Mouse (Mus musculus): Measurements from ENCODE around the gene Pwp2.
"Not testable (repeated sequence)": the region's sequence is repeated elsewhere in the genome, so short reads cannot be mapped to it uniquely, and the experiment has no call there.

Pwp2 gene

DNA sequence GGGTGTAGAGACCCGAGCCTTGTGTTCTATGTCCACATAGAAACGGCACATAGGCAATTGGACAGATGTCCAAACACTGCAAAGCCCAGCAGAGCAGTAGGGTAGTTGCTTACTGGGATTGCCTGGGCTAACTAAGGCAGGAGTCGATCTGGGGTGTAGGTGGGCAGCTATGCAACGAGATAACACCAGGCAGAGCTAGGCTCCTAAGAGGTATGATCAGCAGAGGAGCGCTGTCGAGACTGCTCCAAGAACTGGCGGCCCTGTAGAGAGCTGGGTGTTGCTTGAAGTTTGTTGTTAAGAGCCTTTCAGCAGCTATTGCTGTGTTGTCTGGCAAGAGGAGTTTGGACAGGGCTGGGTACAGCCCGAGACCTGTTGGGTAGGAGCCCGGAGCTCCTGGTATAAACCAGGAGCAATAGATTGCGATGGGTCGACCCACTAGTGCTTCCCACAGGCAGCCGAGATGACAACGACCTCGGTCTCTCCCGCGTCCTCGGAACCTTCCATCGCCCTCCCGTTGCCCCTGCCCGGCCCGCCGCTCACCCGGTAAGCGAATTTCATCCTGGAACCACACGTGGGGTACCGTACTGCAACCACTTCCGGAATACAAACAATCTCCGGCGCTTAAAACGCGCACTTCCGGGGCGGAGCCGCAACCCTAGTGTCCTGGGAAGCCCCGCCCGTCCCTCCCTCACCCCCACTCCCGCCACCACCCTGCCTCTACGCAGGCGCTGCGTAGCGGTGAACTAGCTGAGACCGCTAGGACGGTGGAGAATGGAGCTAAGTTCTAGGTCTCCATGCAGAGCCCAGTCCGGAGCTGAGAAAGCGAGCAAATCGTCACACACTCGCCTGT, at the start of gene Pwp2:
Gene Pwp2, minus strand, starts transcription at position 619 of the 850 bp plus-strand sequence.
- peak; percentile 95 for DNase-seq (ENCODE audit: low read depth)

DNA sequence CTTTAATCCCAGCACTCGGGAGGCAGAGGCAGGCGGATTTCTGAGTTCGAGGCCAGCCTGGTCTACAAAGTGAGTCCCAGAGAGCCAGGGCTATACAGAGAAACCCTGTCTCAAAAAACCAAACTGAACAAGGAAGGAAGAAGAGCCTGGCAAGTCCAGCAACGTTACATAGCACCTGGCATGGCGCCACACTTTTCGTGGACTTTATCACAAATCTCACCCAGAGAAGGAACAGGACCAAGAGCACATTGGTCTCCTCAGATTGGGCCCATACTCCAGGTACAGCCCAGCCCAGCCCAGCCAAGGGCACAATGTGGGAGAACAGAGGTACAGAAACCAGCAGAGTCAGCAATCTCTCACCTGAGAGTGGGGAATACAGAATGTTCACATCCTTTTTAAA, 48.8 kb upstream of the Pwp2 start:
- DNase-seq (ENCODE audit: low read depth): peak; percentile 37

DNA sequence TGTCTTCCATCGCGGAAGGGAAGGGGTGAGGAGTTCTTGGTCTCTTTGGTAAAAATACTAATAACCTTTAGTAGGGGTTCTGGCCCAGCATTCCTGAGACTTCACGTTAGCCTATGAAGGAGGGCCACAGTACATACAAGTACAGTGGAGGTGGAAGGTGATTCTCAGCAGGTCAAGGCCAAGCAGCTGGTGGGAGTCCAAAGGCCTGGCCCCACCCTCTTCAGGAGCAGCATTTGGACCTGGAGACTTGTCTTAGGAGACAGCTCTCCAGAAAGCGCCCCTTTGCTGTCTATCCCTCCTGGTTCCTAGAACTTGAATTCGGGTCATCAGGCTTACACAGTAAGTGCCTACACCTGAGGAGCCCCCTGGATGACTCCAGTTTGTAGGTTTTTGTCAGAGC, 48.2 kb upstream of the Pwp2 start:
- no peak for DNase-seq (ENCODE audit: low read depth)

DNA sequence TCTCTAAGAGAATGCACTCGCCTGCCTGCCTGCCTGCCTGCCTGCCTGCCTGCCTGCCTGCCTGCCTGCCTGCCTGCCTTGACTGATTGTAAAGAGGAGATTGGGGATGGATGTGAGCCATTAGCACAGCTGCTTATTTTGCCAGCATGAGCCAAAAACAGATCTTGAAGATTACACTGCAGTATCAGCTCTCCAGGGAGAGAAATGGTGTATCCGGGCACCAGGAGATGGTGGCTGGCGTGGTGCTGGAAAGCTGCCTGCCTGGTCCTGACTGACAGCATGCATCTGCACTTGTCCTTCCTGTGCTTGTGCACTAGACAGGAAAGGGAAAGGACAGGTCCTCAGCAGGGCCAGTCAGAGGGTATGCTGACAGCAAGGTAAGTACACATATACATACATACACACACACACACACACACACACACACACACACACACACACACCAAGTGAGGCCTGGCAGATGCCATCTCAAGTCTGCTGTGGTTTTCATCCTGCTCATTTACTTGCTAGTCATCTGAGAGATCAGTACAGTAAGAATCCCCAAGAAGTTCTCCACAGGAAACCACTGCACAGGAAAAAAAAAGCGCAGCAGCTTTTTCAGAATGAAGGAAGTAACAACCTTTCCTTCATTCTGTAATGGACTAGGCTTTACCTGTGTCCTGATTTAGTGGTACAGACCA, 47.5 kb upstream of the Pwp2 start:
- DNase-seq (ENCODE audit: low read depth): peak; percentile 75

DNA sequence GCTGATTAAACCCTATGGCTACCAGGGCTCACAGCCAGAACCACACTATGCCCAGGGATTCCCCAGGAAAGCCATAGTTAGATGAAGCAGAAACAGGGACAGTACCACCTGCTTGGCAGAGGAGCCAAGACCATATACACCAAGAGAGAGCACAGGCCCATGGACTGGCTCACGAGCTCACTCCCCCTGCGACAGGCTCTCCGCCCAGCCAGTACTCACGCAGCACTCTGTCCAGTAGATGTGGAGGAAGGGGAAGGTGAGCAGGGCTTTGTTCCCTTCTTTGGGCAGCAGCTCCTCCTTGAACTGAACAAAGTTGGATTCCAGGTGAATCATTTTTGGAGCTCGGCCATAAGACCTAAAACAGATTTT, 43.6 kb upstream of the Pwp2 start:
- no peak for DNase-seq (ENCODE audit: low read depth)

DNA sequence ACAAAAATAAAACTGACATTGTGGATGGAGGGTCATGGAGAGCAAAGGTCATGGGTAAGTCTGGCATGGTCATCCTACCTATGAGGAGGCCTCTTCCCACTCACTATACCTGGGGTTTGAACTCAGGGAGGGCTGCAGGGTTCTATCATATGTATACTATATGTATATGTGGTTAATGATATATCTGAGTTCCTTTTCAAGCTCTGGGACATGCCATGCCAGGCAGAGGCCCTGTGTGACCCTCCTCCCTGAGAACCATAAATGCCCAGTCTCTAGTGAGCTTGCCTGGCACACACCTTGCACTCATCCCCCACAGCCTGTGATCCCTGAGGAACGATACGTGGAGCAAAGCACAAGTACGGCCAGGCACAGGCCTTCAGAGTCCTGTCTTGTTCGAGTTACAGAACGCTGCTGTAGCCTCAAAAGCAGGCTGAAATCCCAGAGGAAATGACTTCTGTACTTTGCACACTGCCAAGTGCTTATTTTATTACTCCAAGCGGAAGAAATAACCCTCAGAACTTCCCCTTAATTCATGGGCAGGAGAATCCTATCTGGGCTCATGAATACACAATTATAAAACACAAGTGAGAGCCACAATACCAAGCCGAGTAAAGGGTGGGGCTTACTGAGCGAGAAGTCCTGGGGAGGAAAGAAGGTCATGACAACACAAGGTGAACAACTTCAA, 43.1 kb upstream of the Pwp2 start:
- no peak for DNase-seq (ENCODE audit: low read depth)

DNA sequence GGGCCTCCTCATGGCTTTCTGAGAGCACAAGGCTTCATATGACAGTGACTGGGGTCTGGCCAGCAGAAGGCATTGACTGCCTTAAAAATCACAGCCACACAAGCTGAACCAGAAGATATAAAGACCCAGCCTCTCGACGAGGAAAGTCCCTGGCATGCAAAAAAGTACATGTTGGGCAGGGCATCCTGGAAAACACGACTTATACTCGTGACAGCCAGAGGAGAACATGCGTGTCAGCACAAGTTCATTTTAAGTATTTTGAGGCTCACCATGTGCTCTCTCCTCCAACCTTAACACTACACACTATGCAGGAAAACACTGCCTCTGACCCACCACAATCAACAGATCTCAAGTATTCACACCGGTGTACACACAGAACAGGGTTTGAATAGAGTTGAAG, 39.2 kb upstream of the Pwp2 start:
- no peak for DNase-seq (ENCODE audit: low read depth)

DNA sequence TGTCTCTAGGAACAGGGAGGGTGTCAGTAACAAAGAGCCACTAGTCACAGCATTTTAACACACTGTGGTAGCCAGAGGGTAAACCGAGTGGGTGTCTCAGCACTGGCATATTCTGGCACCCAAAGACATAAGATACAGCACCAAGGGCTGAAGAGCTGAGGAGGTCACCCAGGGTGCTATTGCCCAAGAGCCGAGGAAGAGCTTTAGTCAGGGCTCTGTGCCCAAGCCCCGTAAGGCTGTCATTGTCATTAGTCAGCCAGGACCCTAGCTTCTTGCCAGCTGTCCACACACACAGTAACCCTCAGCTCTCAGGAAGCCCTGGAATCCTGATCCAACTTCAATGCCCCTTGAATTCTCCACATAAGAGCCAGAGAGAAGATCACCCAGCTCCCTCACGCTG, 38.0 kb upstream of the Pwp2 start:
- no peak for DNase-seq (ENCODE audit: low read depth)

DNA sequence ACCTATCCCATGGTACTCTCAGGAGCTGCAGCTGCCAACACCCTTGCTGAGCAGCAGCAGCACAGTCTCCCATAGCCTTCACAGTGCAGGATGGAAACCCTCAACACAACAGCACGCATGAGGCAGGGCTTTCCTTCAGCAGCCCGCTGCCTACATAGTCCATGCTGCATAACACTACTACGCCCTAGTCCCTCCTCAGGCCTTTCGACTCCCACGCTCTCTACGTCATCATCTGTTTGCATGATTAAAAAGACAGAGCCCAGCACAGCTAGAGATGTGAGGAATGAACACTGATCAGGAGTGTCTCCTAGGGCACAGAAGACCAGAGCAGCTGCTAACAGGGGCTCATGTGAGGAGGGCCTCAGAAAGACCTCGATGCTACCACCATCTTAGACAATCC, 36.4 kb upstream of the Pwp2 start:
- DNase-seq (ENCODE audit: low read depth): no peak

DNA sequence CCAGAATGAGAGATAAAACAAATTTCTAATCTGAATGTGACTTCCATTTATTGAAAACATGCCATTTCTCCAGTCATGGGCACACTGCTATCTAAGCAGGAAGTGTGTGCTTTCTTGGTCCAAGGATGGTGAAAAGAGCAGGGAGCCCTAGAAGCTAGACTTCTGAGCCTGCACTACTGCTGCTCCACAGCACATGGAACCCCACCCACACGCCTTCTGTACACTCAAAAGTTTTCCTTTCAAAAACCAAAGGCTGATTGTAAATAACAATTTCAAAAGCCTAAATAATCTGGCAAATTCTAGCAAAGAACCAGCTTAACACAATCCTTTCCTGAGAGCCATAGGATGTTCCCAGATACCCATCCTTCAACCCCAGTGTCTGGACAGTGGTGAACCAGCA, 34.6 kb upstream of the Pwp2 start:
- no peak for DNase-seq (ENCODE audit: low read depth)

DNA sequence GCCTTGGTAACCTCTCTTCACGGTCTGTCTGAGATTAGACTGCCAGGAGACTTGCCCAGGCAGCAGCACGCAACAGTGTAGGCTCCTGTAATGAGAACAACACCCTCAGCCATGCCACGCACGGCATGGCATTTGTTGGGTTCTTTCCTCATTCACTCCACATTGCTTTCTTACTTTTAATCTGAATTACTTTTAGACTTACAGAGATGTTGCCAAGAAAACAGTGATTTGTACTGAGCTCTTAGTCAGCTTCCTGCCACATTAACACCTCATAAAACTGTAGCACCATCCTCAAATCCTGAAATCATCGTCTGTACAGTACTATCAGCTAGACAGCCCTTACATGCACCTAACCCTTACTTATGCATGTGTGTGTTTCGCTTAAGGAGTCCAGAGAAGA, 33.6 kb upstream of the Pwp2 start:
- no peak for DNase-seq (ENCODE audit: low read depth)

DNA sequence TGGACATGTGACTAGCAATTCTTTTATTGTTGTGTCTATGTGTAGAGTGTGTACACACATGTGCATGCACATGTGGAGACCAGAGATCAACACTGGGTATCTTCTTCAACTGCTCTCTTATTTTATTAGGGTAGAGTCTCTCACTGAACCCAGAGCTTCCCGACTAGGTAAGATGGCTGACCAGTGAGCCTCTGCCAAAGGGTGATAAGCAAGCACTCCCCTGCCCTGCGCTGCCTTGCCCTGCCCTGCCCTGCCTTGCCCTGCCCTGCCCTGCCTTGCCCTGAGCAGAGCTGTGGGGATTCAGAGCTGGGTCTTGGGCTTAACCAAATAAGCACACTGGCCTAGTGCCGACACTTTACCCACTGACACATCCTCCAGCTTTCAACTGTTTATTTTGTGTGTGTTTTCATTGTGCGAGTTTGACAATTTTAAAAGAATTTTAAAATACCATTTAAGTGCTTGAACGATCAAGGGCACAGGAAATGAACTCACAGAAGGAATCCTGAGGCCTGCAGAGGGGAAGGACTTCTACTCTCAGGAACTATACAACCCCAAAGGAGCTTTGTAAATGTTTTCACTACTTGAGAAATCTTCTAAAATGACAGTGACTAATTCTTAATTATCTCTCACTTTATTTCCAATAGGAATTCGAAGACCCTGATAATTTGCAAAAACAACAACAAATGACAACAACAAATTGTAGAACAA, 31.6 kb upstream of the Pwp2 start:
- no peak for DNase-seq (ENCODE audit: low read depth)

DNA sequence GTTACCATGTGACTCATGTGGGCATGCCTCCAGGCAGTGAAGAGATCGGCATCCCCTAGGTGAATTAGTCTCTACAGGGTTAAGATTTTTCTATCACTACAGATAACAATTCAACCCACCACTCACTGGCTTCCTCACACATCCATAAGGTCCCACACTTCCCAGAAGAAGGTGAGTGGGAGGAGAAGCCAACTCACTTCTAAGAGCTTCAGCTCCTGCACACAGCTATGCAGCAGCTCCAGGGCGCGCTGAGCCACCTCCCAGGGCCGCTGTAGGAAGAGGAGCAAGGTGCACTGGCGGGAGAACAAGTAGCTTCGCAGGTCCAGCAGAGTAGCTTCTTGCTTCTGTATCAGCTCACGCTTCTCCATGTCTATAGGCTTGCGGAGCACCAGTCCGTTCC, 29.4 kb upstream of the Pwp2 start:
- DNase-seq (ENCODE audit: low read depth): no peak

DNA sequence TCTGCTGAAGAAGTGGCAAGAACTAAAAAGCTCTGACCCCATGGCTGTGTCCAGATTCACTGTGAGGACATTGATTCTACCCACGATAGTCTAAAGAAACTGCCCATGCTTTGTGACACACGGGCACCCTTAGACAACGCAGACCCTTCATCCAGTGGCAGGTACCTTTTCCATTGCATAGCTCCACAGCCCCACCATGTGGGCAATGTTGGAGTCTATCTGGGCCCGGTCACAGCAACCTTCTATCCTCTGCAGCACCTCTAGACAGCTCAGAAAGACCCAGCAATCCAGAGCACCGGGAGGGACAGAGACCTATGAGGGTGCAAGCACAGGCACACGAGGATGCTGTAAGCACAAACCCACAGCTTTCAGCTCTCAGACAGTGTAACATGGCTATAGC, 26.4 kb upstream of the Pwp2 start:
- DNase-seq (ENCODE audit: low read depth): peak; percentile 18

DNA sequence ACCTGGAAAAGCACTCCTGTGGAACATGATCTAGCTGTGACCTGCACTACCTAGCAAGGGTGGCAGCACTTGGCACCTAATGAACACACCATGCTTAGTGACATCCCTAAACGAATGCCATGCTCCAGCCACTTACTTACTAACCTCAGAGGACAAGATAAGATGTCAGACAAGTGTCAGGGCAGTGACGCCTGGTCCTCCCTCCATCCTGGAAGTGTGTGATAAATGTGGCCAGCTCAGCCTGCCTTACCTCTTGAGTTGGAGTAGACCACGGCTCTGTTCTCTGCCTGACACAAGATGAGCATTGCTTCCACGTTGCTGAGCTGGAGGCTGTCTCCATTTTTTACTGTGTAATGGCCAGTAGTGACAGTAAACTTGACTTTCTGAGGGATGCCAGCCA, 16.2 kb upstream of the Pwp2 start:
- DNase-seq (ENCODE audit: low read depth): no peak

DNA sequence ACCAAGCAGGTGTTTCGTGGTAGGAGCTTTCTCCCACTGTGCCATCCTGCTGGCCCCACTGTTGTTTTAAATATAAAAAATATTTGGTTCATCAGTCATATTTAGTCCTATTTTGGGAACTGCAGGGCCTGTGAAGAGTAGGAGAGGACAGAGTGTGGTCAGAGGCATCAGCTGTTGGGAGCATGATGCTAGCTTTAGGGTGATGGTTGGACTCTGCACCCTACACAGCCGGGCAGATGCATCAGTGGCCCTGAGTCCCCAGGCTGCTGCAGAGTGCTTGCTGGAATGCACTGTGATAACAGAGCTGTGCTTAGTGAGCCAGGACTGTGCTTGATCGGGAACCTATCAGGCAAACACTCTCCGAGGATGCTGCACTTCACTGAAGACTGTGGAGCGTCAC, 8.0 kb upstream of the Pwp2 start:
- no peak for DNase-seq (ENCODE audit: low read depth)

DNA sequence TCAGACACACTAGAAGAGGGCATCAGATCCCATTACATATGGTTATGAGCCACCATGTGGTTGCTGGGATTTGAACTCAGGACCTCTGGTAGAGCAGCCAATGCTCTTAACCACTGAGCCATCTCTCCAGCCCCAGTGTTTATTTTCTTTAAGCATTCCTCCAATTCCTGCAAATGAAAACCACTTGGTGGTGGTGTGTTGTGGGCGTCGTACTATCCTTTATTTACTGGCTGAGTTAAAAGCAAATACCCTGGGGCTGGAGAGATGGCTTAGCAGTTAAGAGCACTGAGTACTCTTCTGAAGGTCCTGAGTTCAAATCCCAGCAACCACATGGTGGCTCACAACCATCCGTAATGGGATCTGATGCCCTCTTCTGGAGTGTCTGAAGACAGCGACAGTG, 1.1 kb upstream of the Pwp2 start:
- not testable (repeated sequence) for DNase-seq (ENCODE audit: low read depth)

DNA sequence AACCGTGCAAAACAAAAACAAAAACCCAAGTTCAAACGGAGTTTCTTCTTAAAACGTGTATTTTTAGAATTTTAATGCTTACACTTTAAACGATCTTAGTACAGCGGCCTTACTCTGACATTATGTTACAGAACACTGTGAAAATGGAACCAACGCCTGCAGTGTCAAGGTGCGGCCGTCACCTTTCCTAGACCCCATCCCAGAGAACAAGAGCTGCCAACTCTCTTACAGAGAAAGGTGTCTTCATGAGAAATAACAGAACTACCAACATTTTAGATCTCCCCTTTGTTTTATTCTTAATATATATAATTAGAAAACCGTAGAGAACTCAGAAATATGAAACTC, 404 bp upstream of the Pwp2 start:
- no peak for DNase-seq (ENCODE audit: low read depth)

DNA sequence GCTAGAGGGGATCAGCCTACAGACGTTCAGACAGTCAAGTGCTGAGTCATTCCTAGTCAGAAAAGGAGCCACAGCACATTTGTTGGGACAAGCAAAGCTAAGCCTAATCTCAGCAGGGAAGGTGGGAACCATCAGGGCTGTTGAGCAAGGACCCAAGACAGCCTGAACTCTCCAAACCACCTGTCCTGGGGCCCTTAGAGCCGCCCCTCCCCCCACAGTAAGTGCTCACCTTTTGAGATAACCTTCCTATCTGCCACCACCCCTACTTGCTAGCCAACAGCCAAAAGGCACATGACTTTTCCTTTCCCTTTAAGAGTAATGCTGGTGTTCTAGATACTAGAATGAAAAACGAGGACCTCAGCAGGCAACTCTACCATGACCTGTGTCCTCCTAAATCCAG, 1.4 kb downstream of the Pwp2 start:
- no peak for DNase-seq (ENCODE audit: low read depth)

DNA sequence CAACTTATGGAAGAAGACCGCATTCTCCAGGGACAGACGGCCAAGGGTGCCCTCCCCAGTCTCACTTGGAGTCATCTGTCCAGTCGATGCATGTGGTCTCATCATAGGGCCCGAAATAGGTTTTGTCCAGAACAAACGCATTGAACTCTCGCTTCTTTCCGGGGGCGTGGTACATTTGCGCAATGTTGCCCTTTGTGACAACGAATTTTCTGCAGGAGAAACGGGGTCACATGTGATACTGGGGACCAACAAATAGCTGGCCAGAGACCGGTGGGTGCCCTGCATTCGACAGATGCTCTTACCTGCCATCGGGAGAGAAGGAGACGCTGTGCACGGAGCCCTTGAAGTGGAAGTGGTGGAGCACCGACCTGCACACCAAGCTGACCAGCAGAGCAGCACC, 2.6 kb downstream of the Pwp2 start:
- no peak for DNase-seq (ENCODE audit: low read depth)

DNA sequence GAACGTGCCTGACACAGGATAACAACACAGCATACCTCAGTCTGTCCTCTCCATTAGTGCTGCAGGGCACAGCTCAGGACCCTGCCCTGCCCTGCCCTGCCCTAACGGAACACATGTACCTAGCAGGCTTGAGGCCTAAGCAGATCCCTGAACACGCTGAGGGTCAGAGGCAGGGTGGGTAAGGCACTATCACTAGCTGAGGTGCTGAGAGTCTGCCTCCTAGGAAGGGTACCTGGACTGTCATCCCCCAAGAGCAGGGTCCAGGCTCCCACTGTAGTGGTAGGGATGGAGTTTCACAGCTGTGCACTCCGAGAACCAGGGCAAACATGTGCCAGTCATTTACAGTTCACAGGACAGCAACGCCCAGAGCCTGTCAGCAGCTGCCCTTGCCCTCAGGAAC, 10.5 kb downstream of the Pwp2 start:
- DNase-seq (ENCODE audit: low read depth): no peak

DNA sequence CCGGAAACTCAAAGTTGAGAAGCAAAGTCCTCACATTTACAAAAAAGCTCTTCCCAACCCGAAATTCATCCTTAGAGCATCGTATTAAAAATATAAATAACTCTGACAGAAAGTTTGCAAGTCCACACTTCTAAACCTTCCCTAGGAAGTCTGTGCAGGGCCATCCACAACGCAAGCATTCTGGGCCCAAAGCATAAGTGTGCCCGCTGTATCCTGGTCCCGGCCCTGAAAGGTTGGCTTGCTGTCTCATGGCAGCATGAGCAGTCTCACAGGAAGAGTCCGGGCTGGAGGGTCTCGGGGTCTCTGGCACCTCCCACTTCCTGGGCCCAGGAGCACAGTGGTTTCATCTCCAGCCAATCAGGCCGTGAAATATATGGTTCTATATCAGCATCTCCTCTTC, 13.4 kb downstream of the Pwp2 start:
- no peak for DNase-seq (ENCODE audit: low read depth)

DNA sequence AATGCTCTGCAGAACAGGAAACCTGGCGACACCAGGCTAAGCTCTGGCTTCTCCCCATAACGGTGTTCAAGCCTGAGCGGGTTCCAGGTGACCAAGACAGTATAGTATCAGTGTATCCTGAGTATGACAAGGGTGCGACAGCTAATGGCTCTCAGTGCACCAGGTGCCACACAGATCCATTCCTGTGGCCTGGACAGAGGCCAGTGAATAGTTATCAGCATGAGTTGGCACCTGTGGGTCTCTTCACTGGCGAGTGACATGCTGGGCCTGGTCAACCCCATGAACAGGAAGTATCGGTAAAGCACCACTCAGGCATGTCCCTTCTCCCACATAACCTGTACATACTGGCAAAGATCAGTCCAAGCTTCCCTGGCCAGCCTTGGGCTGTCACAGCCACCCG, 13.9 kb downstream of the Pwp2 start:
- no peak for DNase-seq (ENCODE audit: low read depth)

All from 416B (cell line).